Mouse (Mus musculus): ENCODE measurements around the gene Pcbp2. TPM values are rescaled to one million over a fixed set of nuclear protein-coding genes. Genes with fewer than 3 reads are reported as not detected.

The Pcbp2 gene
- polyA plus RNA-seq, 1 experiment = 539 TPM

DNA sequence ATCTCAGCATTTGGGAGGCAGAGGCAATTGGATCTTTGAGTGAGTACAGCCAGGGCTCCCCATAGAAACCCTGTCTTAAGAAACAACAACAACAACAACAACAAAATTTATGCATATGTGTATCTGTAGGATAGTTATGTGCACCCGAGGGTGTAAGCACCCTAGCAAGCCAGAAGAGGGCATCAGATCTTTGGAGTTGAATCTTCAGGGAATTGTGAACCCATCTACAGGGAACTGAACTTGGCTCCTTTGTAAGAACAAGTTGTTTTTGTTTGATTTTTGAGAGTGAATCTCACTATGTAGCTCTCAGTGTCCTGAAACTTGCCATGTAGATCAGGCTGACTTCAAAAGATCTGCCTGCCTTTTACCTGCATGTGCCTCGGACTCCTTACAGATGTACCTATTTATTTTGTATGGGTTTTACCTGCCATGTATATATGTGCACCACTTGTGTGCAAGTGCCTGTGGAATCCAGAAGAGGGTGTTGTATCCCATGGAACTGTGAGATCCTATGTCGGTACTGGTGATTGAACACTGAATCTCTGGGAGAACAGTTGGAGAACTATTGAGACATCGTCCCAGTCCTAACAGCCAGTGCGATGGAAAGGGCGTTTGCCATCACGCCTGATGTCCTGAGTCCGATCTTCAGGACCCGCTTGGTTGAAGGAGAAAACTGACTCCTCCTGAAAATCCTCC lies 1.5 kb upstream of the Pcbp2 start:
- WGBS = 96% methylated on average over 9 of the region's 9 CpGs
- no peak for DNase-seq
- H3K27ac ChIP-seq (ENCODE audit: insufficient read depth, low read length) = no peak overlapping the region
- no peak overlapping the region for H3K4me3 ChIP-seq (replicated peaks; ENCODE audit: insufficient read depth, low read depth, low read length)
- no peaks in the 10 kb centered on the region; the same call in 1 of the 2 replicates for H3K4me1 ChIP-seq (ENCODE audit: control insufficient read depth, insufficient read depth, low read length)
- TF ChIP-seq CTCF (IDR thresholded peaks at IDR 0.05; ENCODE audit: borderline replicate concordance, insufficient read depth, low read depth, low read length) (no peak), POLR2A (IDR thresholded peaks at IDR 0.05; ENCODE audit: borderline replicate concordance, insufficient read depth, low read length) (no peak)
- no peaks in the 10 kb centered on the region for H3K27me3 ChIP-seq (ENCODE audit: control insufficient read depth, insufficient read depth, low read length)

DNA sequence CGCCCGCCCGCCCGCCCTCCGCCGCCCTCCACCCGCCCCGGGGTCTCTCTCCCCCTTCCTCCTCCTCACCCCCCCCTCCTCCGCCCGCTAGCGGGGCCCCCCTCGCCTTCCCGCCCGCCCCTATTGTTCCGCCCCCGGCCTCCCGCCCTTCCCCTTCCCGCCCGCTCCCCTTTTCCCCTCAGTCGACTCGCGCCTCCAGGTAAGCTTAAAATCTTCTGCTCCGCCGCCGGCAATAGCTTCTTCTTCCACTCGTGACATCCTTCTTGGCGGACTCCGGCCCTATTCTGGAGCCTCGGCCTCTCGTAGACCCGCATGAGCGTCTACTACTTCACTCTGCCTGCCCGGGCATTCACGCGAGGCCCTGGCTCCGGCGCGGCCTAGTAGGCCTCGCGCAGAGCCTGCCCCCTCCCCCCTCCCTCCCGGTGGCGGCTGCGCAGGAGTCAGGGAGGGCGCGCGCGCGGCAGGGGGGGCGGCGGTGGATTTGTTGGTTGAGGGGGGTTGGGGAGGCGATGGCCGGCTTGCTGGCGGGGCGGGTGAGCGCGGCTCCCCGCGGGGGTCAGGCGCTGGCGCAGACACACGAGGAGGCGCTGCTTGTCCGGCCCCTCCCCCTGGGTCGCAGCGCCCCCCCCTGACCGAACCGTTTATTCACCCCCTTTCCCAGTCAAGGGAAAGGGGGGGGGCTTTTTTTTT lies 411 bp downstream of the Pcbp2 start:
- WGBS = under 1% methylated on average over 43 of the region's 67 CpGs
- H3K27me3 ChIP-seq (ENCODE audit: control insufficient read depth, insufficient read depth, low read length) = no peaks in the 10 kb centered on the region
- peak overlapping the region; percentile 67 for H3K4me3 ChIP-seq (replicated peaks; ENCODE audit: insufficient read depth, low read depth, low read length)
- TF ChIP-seq POLR2A (IDR thresholded peaks at IDR 0.05; ENCODE audit: borderline replicate concordance, insufficient read depth, low read length) (no peak), CTCF (IDR thresholded peaks at IDR 0.05; ENCODE audit: borderline replicate concordance, insufficient read depth, low read depth, low read length) (no peak)
- H3K27ac ChIP-seq (ENCODE audit: insufficient read depth, low read length) = peak overlapping the region; percentile 65; the same call in 1 of the 2 replicates
- DNase-seq = peak; percentile 88 to 89
- H3K4me1 ChIP-seq (ENCODE audit: control insufficient read depth, insufficient read depth, low read length) = no peaks in the 10 kb centered on the region; the same call in 1 of the 2 replicates

DNA sequence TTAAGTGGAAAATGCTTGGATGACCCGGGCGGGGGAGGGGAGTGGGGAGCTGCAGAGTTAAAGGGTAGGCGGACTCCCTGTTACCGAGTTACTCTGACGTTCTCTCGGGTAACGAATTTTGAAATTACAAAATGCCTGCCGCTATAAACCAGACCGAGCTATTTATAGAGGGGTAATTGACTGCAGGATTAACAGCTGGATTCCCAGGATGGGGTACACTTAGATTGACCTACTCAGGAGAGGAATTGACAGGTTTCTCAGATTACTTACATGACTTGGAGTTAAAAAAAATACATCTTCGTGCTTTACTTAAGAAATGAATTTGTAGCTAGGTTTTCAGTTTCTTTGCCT lies 931 bp downstream of the Pcbp2 start:
- no peak overlapping the region for H3K27ac ChIP-seq (ENCODE audit: insufficient read depth, low read length)
- 2% methylated on average over 10 of the region's 10 CpGs for WGBS

DNA sequence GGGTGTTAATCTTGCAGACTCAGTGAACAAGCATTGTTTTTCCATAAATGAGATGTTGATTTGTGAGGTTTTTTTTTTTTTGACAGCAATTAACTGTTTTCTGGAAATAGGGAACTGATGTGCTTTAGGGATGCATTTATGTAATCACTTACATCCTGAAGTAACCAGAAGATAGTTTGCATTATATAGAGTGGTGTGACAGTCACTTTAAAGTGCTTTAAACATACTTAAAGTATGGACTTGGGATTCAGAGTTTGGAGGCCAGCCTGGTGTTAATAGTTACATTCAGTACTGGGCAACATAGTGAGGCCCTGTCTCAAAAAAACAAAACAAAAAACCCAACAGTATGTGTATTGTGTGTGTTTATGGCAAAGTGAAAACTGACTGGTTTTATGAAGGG lies 1.4 kb downstream of the Pcbp2 start:
- TF ChIP-seq POLR2A (IDR thresholded peaks at IDR 0.05; ENCODE audit: borderline replicate concordance, insufficient read depth, low read length) = no peak
- no peak for TF ChIP-seq CTCF (IDR thresholded peaks at IDR 0.05; ENCODE audit: borderline replicate concordance, insufficient read depth, low read depth, low read length)
- no peak overlapping the region for H3K27ac ChIP-seq (ENCODE audit: insufficient read depth, low read length)

More for the DNA sequence above, 931 bp downstream of the Pcbp2 start:
- no peak for DNase-seq
- H3K4me3 ChIP-seq (replicated peaks; ENCODE audit: insufficient read depth, low read depth, low read length) = peak overlapping the region; percentile 67
- TF ChIP-seq POLR2A (IDR thresholded peaks at IDR 0.05; ENCODE audit: borderline replicate concordance, insufficient read depth, low read length) (no peak), CTCF (IDR thresholded peaks at IDR 0.05; ENCODE audit: borderline replicate concordance, insufficient read depth, low read depth, low read length) (no peak)
- no peaks in the 10 kb centered on the region for H3K27me3 ChIP-seq (ENCODE audit: control insufficient read depth, insufficient read depth, low read length)
- H3K4me1 ChIP-seq (ENCODE audit: control insufficient read depth, insufficient read depth, low read length) = no peaks in the 10 kb centered on the region; the same call in 1 of the 2 replicates

DNA sequence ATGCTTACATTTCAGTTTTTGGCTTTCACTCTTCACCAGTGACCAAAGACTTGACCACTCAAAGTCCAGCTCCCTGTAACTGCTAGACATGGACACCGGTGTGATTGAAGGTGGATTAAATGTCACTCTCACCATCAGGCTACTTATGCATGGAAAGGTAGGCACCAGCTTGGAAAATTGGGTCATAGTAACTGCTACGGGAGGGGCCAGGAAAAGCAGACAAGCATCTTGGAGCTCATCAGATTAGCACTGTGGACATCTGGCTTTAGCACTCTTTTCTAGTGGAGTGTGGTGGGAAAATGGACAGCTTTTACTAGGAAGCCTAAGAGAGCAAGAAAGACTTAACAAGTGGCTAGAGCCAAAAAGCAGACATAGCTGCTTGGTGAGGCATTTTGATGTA lies 2.9 kb downstream of the Pcbp2 start:
- Histone ChIP-seq H3K27me3 (ENCODE audit: control insufficient read depth, insufficient read depth, low read length) (no peaks in the 10 kb centered on the region), H3K27ac (ENCODE audit: insufficient read depth, low read length) (no peak overlapping the region), H3K4me3 (replicated peaks; ENCODE audit: insufficient read depth, low read depth, low read length) (peak overlapping the region; percentile 18), H3K4me1 (ENCODE audit: control insufficient read depth, insufficient read depth, low read length) (no peaks in the 10 kb centered on the region; the same call in 1 of the 2 replicates)
- peak in 1 of 2 experiments; percentile 41 for DNase-seq
- WGBS = 2% methylated on average over 2 of the region's 2 CpGs
- TF ChIP-seq CTCF (IDR thresholded peaks at IDR 0.05; ENCODE audit: borderline replicate concordance, insufficient read depth, low read depth, low read length) (no peak), POLR2A (IDR thresholded peaks at IDR 0.05; ENCODE audit: borderline replicate concordance, insufficient read depth, low read length) (no peak)

More for the DNA sequence above, 1.4 kb downstream of the Pcbp2 start:
- H3K4me1 ChIP-seq (ENCODE audit: control insufficient read depth, insufficient read depth, low read length) = no peaks in the 10 kb centered on the region; the same call in 1 of the 2 replicates
- peak overlapping the region; percentile 67 for H3K4me3 ChIP-seq (replicated peaks; ENCODE audit: insufficient read depth, low read depth, low read length)
- DNase-seq = no peak
- no peaks in the 10 kb centered on the region for H3K27me3 ChIP-seq (ENCODE audit: control insufficient read depth, insufficient read depth, low read length)

DNA sequence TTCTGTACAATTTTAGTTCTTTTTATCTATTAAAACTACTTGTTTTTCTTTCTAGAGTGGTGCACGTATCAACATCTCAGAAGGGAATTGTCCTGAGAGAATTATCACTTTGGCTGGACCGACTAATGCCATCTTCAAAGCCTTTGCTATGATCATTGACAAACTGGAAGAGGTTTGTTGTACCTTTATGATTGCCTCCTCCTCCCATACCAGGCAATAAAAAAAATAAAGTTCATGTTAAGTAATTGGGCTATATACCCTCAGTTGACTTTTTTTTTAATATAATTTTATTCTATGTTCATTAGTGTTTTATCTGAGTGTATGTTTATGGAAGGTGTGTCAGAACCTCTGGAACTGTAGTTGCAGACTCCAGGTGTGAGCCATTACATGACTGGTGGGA lies 4.2 kb downstream of the Pcbp2 start:
- DNase-seq = no peak
- H3K27ac ChIP-seq (ENCODE audit: insufficient read depth, low read length) = no peak overlapping the region
- WGBS = 81% methylated on average over 2 of the region's 2 CpGs
- no peaks in the 10 kb centered on the region for H3K27me3 ChIP-seq (ENCODE audit: control insufficient read depth, insufficient read depth, low read length)
- H3K4me1 ChIP-seq (ENCODE audit: control insufficient read depth, insufficient read depth, low read length) = no peaks in the 10 kb centered on the region; the same call in 1 of the 2 replicates
- H3K4me3 ChIP-seq (replicated peaks; ENCODE audit: insufficient read depth, low read depth, low read length) = no peak overlapping the region
- TF ChIP-seq CTCF (IDR thresholded peaks at IDR 0.05; ENCODE audit: borderline replicate concordance, insufficient read depth, low read depth, low read length) (no peak), POLR2A (IDR thresholded peaks at IDR 0.05; ENCODE audit: borderline replicate concordance, insufficient read depth, low read length) (no peak)

DNA sequence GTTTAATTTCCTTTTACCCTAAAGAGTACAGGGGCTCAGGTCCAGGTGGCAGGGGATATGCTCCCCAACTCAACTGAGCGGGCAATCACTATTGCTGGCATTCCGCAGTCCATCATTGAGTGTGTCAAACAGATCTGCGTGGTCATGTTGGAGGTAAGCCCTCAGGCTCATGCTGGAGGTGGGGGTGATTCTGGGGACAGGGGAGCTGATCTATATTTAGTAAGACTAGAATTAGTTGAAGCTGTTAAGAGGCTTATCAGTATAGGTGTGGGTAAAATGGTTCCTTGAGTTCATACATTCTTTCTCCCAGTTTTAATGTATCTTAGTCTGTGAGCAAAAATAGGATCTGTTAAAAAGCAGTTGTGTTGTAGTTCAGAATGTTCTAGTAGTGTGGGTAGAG lies 12.8 kb downstream of the Pcbp2 start:
- Histone ChIP-seq H3K27ac (ENCODE audit: insufficient read depth, low read length) (no peak overlapping the region), H3K4me1 (ENCODE audit: control insufficient read depth, insufficient read depth, low read length) (no peaks in the 10 kb centered on the region; the same call in 1 of the 2 replicates), H3K27me3 (ENCODE audit: control insufficient read depth, insufficient read depth, low read length) (no peaks in the 10 kb centered on the region), H3K4me3 (replicated peaks; ENCODE audit: insufficient read depth, low read depth, low read length) (no peak overlapping the region)
- no peak for DNase-seq
- WGBS = 72% methylated on average over 3 of the region's 3 CpGs
- no peak for TF ChIP-seq CTCF (IDR thresholded peaks at IDR 0.05; ENCODE audit: borderline replicate concordance, insufficient read depth, low read depth, low read length)

DNA sequence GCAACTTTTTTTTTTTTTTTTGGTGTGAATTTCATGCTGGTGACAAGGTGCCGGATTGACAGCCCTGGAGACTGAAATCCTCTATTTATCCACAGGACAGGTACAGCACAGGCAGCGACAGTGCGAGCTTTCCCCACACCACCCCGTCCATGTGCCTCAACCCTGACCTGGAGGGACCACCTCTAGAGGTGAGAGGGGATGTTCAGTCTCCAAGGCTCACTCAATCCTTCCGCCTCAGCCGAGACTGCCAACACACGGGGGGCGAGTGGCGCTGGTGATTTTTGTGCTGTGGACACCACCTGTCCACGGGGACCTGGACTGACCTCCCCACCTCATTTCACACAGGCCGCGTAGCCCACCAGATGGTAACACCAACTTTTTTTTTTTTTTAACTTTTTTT lies 15.5 kb downstream of the Pcbp2 start:
- TF ChIP-seq POLR2A (IDR thresholded peaks at IDR 0.05; ENCODE audit: borderline replicate concordance, insufficient read depth, low read length) = no peak
- TF ChIP-seq CTCF (IDR thresholded peaks at IDR 0.05; ENCODE audit: borderline replicate concordance, insufficient read depth, low read depth, low read length) = no peak
- Histone ChIP-seq H3K4me3 (replicated peaks; ENCODE audit: insufficient read depth, low read depth, low read length) (no peak overlapping the region), H3K4me1 (ENCODE audit: control insufficient read depth, insufficient read depth, low read length) (no peaks in the 10 kb centered on the region; the same call in 1 of the 2 replicates), H3K27ac (ENCODE audit: insufficient read depth, low read length) (no peak overlapping the region), H3K27me3 (ENCODE audit: control insufficient read depth, insufficient read depth, low read length) (no peaks in the 10 kb centered on the region)
- DNase-seq = no peak
- WGBS = 64% methylated on average over 12 of the region's 12 CpGs
